Mouse (Mus musculus): Measurements from ENCODE around the gene Hmbs.
"Not testable (repeated sequence)": the region's sequence is repeated elsewhere in the genome, so short reads cannot be mapped to it uniquely, and the experiment has no call there.

The Hmbs gene

GRCm38 (mm10) chr9:44325032-44325767 lies 18.8 kb downstream of the Hmbs start:
- not testable (repeated sequence) for DNase-seq (ENCODE audit: low spot score in 2 of 2)

- DNase-seq (ENCODE audit: low spot score in 2 of 2): no peak
Measured at GRCm38 (mm10) chr9:44324147-44324546, 19.9 kb downstream of the Hmbs start.

- DNase-seq (ENCODE audit: low spot score in 2 of 2): not testable (repeated sequence)
Measured at GRCm38 (mm10) chr9:44323656-44324055, 20.4 kb downstream of the Hmbs start.

GRCm38 (mm10) chr9:44320799-44321133 lies 23.3 kb downstream of the Hmbs start:
- peak; percentile 46 to 56 for DNase-seq (ENCODE audit: low spot score in 2 of 2)

- DNase-seq (ENCODE audit: low spot score in 2 of 2): peak; percentile 90
Measured at GRCm38 (mm10) chr9:44319887-44320798, 23.9 kb downstream of the Hmbs start, which contains the start of gene C2cd2l. C2cd2l (minus strand) TSS chr9:44320285.

GRCm38 (mm10) chr9:44319105-44319886 lies 24.7 kb downstream of the Hmbs start:
- peak in 1 of 2 experiments; percentile 35 for DNase-seq (ENCODE audit: low spot score in 2 of 2)

DNA sequence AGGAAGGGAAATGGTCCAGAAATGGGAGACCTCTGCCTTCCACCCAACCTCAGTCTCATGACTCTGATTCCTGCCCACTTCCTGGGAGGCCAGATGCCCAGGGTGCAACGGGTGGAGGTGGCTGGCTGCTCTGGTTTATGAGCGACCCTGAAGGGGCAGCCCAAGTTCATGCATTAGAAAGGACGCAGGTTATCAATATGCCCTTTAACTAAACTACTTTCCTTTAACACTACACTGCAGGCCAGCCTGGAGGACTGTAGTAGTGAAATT lies 25.3 kb downstream of the Hmbs start:
- DNase-seq (ENCODE audit: low spot score in 2 of 2): no peak

DNA sequence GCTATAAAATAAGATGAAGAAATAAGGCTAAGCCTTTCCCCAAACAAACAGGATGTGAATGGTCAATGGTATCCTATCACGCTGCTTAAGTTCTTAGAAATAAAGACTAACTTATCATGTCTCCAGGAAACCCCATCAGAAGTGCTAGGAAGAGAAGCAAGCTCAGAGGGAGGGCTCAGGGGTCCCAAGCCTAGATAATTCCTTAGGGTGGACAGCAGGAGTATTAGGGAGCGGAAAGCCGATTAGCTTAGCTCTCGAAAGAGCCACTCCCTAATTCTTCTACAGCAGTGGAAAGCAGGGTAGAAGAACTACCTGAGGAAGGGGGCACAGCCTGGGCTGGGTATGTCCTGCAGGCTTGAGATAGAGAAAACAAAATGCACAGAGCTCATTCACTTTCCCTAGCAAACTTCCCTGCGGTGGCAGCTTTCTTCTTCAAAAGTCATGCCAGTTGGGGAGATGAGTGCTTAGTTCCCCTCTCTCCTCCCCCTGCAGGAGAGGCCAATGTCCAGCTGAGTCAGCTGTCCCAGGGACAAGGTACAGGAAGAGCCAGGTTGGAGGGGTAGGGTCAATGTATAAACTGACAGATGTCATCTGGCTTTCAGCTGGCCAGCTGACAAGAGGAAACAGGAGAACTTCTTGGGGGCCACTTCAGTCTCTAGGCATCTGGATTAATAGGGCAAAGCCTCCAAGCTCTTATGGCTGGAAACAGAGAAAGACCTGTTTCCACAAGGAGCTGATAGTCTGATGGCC lies 25.8 kb downstream of the Hmbs start:
- DNase-seq (ENCODE audit: low spot score in 2 of 2): no peak

DNA sequence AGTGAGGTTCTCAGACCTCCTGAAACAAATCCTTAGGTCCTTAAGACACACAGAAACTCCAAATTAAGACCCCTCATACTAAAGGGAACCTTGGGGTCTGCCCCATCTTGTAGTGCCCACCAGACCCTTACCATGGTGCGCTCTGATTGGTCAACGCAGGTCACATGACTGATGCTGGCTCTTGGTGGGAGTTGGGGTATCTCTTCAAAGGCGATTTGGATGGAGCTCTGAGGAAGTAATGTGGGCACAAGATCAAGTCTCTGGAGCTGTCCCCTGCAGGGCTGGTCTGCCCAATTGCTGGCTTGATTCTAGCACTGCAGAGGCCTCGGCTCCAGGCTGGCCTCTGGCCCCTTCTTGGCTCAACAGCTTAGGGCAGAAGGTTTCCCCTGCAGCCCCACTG lies 26.6 kb downstream of the Hmbs start:
- DNase-seq (ENCODE audit: low spot score in 2 of 2): no peak

GRCm38 (mm10) chr9:44314910-44315309 lies 29.1 kb downstream of the Hmbs start:
- no peak for DNase-seq (ENCODE audit: low spot score in 2 of 2)

DNA sequence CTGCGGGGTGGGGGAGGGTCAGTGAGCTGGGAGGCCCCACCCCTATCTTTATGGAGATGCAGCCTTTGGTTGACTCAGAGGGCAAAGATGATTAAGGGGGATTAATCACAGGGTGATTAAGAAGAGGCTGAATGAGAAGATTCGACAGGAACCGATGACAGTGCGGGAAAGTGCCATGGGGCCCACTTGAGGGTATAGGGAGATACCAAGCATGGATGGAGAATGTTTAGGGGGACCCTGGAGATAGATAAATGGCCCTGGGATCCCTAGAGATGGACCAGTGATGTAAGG lies 29.8 kb downstream of the Hmbs start:
- DNase-seq (ENCODE audit: low spot score in 2 of 2): no peak

- peak; percentile 87 to 88 for DNase-seq (ENCODE audit: low spot score in 2 of 2)
Measured at GRCm38 (mm10) chr9:44313476-44314256, 30.4 kb downstream of the Hmbs start.

- no peak for DNase-seq (ENCODE audit: low spot score in 2 of 2)
Measured at GRCm38 (mm10) chr9:44311136-44312134, 32.6 kb downstream of the Hmbs start.

- DNase-seq (ENCODE audit: low spot score in 2 of 2): no peak
Measured at GRCm38 (mm10) chr9:44310750-44311135, 33.3 kb downstream of the Hmbs start.

DNA sequence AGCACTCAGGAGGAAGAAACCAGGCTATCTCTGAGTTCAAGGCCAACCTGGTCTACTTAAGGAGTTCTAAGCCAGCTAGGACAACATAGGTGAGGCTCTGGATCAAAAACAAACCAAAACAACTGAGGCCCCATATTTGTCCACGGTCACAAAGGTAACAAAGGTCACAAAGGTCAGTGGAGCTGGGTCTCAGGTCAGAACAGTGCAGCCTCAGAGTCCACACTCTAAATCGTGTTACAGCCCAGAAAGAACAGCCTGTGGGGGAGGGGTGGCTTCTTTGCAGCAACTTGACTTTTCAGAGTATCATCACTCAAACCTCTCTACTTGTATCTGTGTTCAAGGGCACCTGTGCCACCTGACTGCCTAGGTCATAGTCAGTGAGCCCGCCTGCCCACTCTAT lies 34.3 kb downstream of the Hmbs start:
- DNase-seq (ENCODE audit: low spot score in 2 of 2): no peak

DNA sequence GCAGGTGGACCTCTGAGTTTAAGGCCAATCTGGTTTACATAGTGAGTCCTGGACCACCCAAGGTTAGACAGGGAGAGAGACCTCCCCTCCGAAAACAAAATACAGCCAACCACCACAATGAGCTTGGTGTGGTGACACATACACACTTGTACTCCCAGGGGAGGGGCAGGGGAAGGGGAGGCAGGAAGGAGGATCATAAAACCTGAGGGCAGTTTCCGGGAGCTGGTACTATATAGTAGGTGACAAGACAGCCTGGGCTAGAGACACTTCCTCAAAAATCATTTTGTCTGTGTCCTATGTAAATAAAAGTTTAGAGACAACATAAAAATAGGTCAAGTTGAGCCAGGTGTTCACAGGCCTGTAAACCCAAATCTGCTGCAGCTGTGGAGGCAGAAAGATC lies 36.8 kb downstream of the Hmbs start:
- DNase-seq (ENCODE audit: low spot score in 2 of 2): no peak

- DNase-seq (ENCODE audit: low spot score in 2 of 2): no peak
Measured at GRCm38 (mm10) chr9:44306532-44306931, 37.5 kb downstream of the Hmbs start.

DNA sequence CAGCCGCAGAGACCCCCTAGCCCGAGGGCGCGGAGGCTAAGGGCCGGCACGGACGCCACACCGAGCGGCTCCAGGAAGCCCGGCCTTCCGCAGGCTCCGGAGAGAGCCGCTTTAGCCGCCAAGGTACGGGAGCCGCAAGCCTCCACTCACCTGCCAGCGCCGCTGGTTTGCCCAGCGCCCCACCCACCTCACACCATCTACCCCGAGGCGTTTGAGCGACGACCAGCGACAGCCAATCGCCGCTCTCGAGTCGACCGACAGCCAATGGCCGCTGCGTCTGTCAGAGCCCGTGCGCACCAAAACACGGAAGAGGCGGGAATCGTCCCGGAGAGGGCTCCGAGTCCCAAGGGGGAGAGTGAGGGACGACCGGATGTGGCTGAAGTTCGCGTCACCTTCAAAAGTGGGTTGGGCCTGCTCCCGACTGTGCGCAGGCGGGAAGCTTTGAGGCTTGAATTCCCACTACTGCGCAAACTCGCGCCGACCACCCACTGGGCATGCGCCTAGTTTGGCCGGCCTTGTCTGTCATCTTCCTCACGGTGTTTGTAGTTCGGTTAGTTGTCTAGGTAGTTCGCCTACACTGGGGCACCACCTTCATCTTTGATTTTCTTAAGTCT lies 38.5 kb downstream of the Hmbs start, which contains the start of gene Hinfp:
Hinfp (minus strand) TSS at position 206 of the 614 bp plus-strand sequence.
- DNase-seq (ENCODE audit: low spot score in 2 of 2): peak; percentile 99

DNA sequence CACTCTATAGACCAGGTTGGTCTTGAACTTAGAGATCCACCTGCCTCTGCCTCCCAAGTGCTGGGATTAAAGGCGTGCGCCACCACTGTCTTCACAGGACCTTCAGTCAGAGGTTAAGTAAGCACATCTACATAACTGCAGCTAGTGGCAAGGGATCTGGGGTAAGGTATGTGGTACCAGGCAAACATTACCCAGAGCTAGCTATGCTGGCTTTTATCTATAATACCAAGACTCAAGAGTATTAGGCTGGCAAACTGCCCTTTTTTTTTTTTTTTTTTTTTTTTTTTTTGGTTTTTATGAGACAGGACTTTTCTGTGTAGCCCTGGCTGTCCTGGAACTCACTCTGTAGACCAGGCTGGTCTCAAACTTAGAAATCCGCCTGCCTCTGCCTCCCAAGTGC lies 44.0 kb downstream of the Hmbs start:
- not testable (repeated sequence) for DNase-seq (ENCODE audit: low spot score in 2 of 2)

Data from right cerebral cortex, adult 2 months (tissue).